Mouse (Mus musculus): ENCODE results near the gene Myoz2. TPM values are rescaled to one million over a fixed set of nuclear protein-coding genes. Genes with fewer than 3 reads are reported as not detected.

Gene Myoz2
- polyA plus RNA-seq, 1 experiment = not detected

GRCm38 (mm10) chr3:122984249-122985182 is 50.3 kb downstream of the Myoz2 start, which contains the start of gene Usp53:
Usp53 (minus strand) TSS chr3:122984510.
- H3K9ac ChIP-seq (ENCODE audit: low read depth, poor library complexity, severe bottlenecking) = peak within 1 kb of the TSS; percentile 97
- no peaks in the 10 kb centered on the region for H3K27me3 ChIP-seq (ENCODE audit: control insufficient read depth, insufficient read depth, low read length, poor library complexity, severe bottlenecking)
- no peak for TF ChIP-seq CTCF (IDR thresholded peaks at IDR 0.05; ENCODE audit: low read depth, low read length)
- no peak for TF ChIP-seq EP300 (IDR thresholded peaks at IDR 0.05; ENCODE audit: insufficient read depth, low read depth, low read length)
- TF ChIP-seq POLR2A (IDR thresholded peaks at IDR 0.05; ENCODE audit: insufficient read depth, low read length) = peak; percentile 73
- no peaks in the 10 kb centered on the region for H3K36me3 ChIP-seq (ENCODE audit: control insufficient read depth, insufficient read depth, low read length, poor library complexity, severe bottlenecking)
- H3K4me3 ChIP-seq (ENCODE audit: low read depth, low read length) = peak within 1 kb of the TSS; percentile 99
- H3K27ac ChIP-seq (ENCODE audit: insufficient read depth, low read length) = peak within 1 kb of the TSS; percentile 80
- peaks cover 1% of the 10 kb centered on the region for H3K4me1 ChIP-seq (ENCODE audit: control insufficient read depth, insufficient read depth, low read length)
- H3K9me3 ChIP-seq (replicated peaks; ENCODE audit: control insufficient read depth, insufficient read depth, low read length, poor library complexity, severe bottlenecking) = no peaks in the 10 kb centered on the region

DNA sequence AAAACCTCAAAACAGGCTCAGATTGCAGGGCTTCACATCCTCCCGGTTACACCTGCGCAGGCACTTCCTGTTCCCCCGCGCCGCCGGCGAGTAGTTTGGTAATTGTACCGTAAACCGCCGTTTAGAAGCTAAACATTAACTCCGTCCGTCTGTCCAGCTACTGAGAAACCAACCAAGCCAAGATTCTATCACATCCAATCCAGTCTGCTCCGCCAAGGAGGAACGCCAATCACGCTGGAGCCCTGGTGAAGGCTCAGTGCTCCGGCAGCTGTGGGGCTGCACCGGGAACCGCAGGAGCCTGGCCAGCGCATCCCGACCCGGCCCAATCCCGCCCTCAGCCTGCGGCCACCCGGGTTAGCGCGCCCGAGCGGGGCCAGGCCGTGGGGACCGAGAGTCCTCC is 51.0 kb downstream of the Myoz2 start:
- Histone ChIP-seq H3K9me3 (replicated peaks; ENCODE audit: control insufficient read depth, insufficient read depth, low read length, poor library complexity, severe bottlenecking) (no peaks in the 10 kb centered on the region), H3K9ac (ENCODE audit: low read depth, poor library complexity, severe bottlenecking) (peak overlapping the region; percentile 73), H3K36me3 (ENCODE audit: control insufficient read depth, insufficient read depth, low read length, poor library complexity, severe bottlenecking) (peaks cover 4% of the 10 kb centered on the region), H3K4me1 (ENCODE audit: control insufficient read depth, insufficient read depth, low read length) (peaks cover 1% of the 10 kb centered on the region), H3K27me3 (ENCODE audit: control insufficient read depth, insufficient read depth, low read length, poor library complexity, severe bottlenecking) (no peaks in the 10 kb centered on the region), H3K27ac (ENCODE audit: insufficient read depth, low read length) (peak overlapping the region; percentile 80), H3K4me3 (ENCODE audit: low read depth, low read length) (peak overlapping the region; percentile 85)
- TF ChIP-seq EP300 (IDR thresholded peaks at IDR 0.05; ENCODE audit: insufficient read depth, low read depth, low read length) (no peak), POLR2A (IDR thresholded peaks at IDR 0.05; ENCODE audit: insufficient read depth, low read length) (no peak), CTCF (IDR thresholded peaks at IDR 0.05; ENCODE audit: low read depth, low read length) (no peak)

- TF ChIP-seq EP300 (IDR thresholded peaks at IDR 0.05; ENCODE audit: insufficient read depth, low read depth, low read length) (no peak), CTCF (IDR thresholded peaks at IDR 0.05; ENCODE audit: low read depth, low read length) (no peak), POLR2A (IDR thresholded peaks at IDR 0.05; ENCODE audit: insufficient read depth, low read length) (no peak)
- Histone ChIP-seq H3K27me3 (ENCODE audit: control insufficient read depth, insufficient read depth, low read length, poor library complexity, severe bottlenecking) (no peaks in the 10 kb centered on the region), H3K9ac (ENCODE audit: low read depth, poor library complexity, severe bottlenecking) (no peak overlapping the region), H3K27ac (ENCODE audit: insufficient read depth, low read length) (no peak overlapping the region), H3K36me3 (ENCODE audit: control insufficient read depth, insufficient read depth, low read length, poor library complexity, severe bottlenecking) (peaks cover 9% of the 10 kb centered on the region), H3K9me3 (replicated peaks; ENCODE audit: control insufficient read depth, insufficient read depth, low read length, poor library complexity, severe bottlenecking) (no peaks in the 10 kb centered on the region), H3K4me3 (ENCODE audit: low read depth, low read length) (no peak overlapping the region), H3K4me1 (ENCODE audit: control insufficient read depth, insufficient read depth, low read length) (no peaks in the 10 kb centered on the region)
Measured at GRCm38 (mm10) chr3:122975964-122976363, 58.9 kb downstream of the Myoz2 start.

DNA sequence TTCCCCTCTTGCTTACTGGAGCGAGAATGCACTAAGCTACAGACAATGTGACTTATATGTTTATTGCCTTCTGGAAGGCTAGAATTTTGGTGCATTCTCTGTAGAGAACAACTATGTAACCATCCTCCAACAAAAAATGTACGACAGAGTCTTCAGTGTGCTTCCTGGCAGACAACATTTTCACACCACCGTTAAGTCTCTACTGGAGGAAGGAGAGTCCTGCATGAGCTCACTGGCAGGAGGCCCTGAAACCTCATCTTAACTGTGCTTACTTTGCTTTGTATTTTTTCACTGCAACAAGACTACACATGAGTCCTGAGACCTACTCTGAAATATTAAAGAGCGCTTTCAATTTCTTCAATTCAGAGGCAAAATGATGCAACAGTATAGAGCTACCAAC is 59.5 kb downstream of the Myoz2 start:
- Histone ChIP-seq H3K4me3 (ENCODE audit: low read depth, low read length) (no peak overlapping the region), H3K27ac (ENCODE audit: insufficient read depth, low read length) (no peak overlapping the region), H3K36me3 (ENCODE audit: control insufficient read depth, insufficient read depth, low read length, poor library complexity, severe bottlenecking) (peaks cover 9% of the 10 kb centered on the region), H3K4me1 (ENCODE audit: control insufficient read depth, insufficient read depth, low read length) (no peaks in the 10 kb centered on the region), H3K9me3 (replicated peaks; ENCODE audit: control insufficient read depth, insufficient read depth, low read length, poor library complexity, severe bottlenecking) (no peaks in the 10 kb centered on the region), H3K9ac (ENCODE audit: low read depth, poor library complexity, severe bottlenecking) (no peak overlapping the region), H3K27me3 (ENCODE audit: control insufficient read depth, insufficient read depth, low read length, poor library complexity, severe bottlenecking) (no peaks in the 10 kb centered on the region)
- no peak for TF ChIP-seq CTCF (IDR thresholded peaks at IDR 0.05; ENCODE audit: low read depth, low read length)
- no peak for TF ChIP-seq EP300 (IDR thresholded peaks at IDR 0.05; ENCODE audit: insufficient read depth, low read depth, low read length)
- no peak for TF ChIP-seq POLR2A (IDR thresholded peaks at IDR 0.05; ENCODE audit: insufficient read depth, low read length)

DNA sequence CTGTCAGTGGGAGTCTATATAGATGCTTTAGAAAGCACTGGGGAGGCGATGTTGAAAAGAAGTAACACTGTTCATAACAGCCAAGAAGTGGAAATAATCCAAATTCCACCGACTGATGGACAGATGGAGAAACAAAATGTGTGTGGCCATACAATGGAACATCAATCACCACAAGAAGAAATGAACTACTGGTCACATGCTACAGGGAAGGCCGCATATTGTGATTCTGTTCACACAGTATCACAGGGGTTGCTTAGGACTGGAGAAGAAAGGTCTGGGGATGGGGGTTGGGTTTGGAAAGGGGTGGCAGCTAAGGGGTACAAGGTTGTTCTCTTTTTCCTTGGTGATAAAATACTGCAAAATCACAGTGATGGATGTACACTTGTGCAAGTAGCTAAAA is 60.0 kb downstream of the Myoz2 start:
- H3K27ac ChIP-seq (ENCODE audit: insufficient read depth, low read length) = no peak overlapping the region
- no peak overlapping the region for H3K4me3 ChIP-seq (ENCODE audit: low read depth, low read length)
- H3K4me1 ChIP-seq (ENCODE audit: control insufficient read depth, insufficient read depth, low read length) = no peaks in the 10 kb centered on the region
- H3K36me3 ChIP-seq (ENCODE audit: control insufficient read depth, insufficient read depth, low read length, poor library complexity, severe bottlenecking) = peaks cover 9% of the 10 kb centered on the region
- TF ChIP-seq CTCF (IDR thresholded peaks at IDR 0.05; ENCODE audit: low read depth, low read length) (no peak), POLR2A (IDR thresholded peaks at IDR 0.05; ENCODE audit: insufficient read depth, low read length) (no peak), EP300 (IDR thresholded peaks at IDR 0.05; ENCODE audit: insufficient read depth, low read depth, low read length) (no peak)
- no peak overlapping the region for H3K9ac ChIP-seq (ENCODE audit: low read depth, poor library complexity, severe bottlenecking)
- H3K9me3 ChIP-seq (replicated peaks; ENCODE audit: control insufficient read depth, insufficient read depth, low read length, poor library complexity, severe bottlenecking) = no peaks in the 10 kb centered on the region
- no peaks in the 10 kb centered on the region for H3K27me3 ChIP-seq (ENCODE audit: control insufficient read depth, insufficient read depth, low read length, poor library complexity, severe bottlenecking)

Measured in ES-Bruce4 (cell line).